Mouse (Mus musculus) myocyte (in vitro differentiated cells): ENCODE results near the gene Shox2. TPM values are rescaled to one million over a fixed set of nuclear protein-coding genes. Genes with fewer than 3 reads are reported as not detected.

Experiments used
- H3K27me3 ChIP-seq: one replicate; pipeline ENCODE4 v1.6.1; 2011; ENCODE audit not compliant: control insufficient read depth, insufficient read depth, insufficient read length
- H3K36me3 ChIP-seq: one replicate; pipeline ENCODE4 v1.6.1; 2011; ENCODE audit not compliant: control insufficient read depth, insufficient read depth
- H3K4me2 ChIP-seq: one replicate; pipeline ENCODE4 v1.6.1; 2011; ENCODE audit warnings: low read depth, control low read depth
- H3K4me3 ChIP-seq: one replicate; pipeline ENCODE4 v1.5.1; 2011; ENCODE audit warnings: mild to moderate bottlenecking, control low read depth, moderate library complexity
- H3K79me2 ChIP-seq: one replicate; pipeline ENCODE4 v1.6.1; 2011; ENCODE audit not compliant: control insufficient read depth, insufficient read depth
- H3ac ChIP-seq: one replicate; pipeline ENCODE4 v1.6.1; 2011; ENCODE audit not compliant: control insufficient read depth, insufficient read length
- CEBPB ChIP-seq: IDR thresholded peaks from 2 replicates; pipeline ENCODE4 v1.6.1; 2011; ENCODE audit warnings: mild to moderate bottlenecking, moderate library complexity; ENCODE audit not compliant: poor library complexity, insufficient read depth, severe bottlenecking
- E2F4 ChIP-seq: IDR thresholded peaks from one replicate; pipeline ENCODE4 v1.6.1; 2011; ENCODE audit warnings: mild to moderate bottlenecking, control low read depth, moderate library complexity; ENCODE audit not compliant: insufficient read depth
- MAX ChIP-seq: IDR thresholded peaks from one replicate; pipeline ENCODE4 v1.6.1; 2011; ENCODE audit warnings: low read depth, mild to moderate bottlenecking, control low read depth
- MYOD1 ChIP-seq, 3 experiments: IDR thresholded peaks; one replicate each; pipeline ENCODE4 v1.6.1; 2011; ENCODE audit warnings: control low read depth in 2 of 3, low read depth in 2 of 3, mild to moderate bottlenecking in 2 of 3, moderate library complexity in 1 of 3; ENCODE audit not compliant: insufficient read length in 2 of 3, control insufficient read depth in 1 of 3
- MYOG ChIP-seq, 3 experiments: IDR thresholded peaks; one replicate each; pipeline ENCODE4 v1.6.1; 2011; ENCODE audit warnings: control low read depth in 2 of 3, low read depth in 2 of 3, mild to moderate bottlenecking in 2 of 3; ENCODE audit not compliant: insufficient read length in 2 of 3, control insufficient read depth in 1 of 3, insufficient read depth in 1 of 3
- POLR2A ChIP-seq: IDR thresholded peaks from one replicate; pipeline ENCODE4 v1.6.1; 2011; ENCODE audit warnings: low read depth, mild to moderate bottlenecking, control low read depth, moderate library complexity; ENCODE audit not compliant: insufficient read length
- POLR2AphosphoS2 ChIP-seq: IDR thresholded peaks from one replicate; pipeline ENCODE4 v1.6.1; 2011; ENCODE audit warnings: low read depth, control low read depth; ENCODE audit not compliant: insufficient read length
- REST ChIP-seq: IDR thresholded peaks from one replicate; pipeline ENCODE4 v1.6.1; 2011; ENCODE audit warnings: mild to moderate bottlenecking, control low read depth, moderate library complexity; ENCODE audit not compliant: insufficient read depth, insufficient read length
- SRF ChIP-seq: IDR thresholded peaks from one replicate; pipeline ENCODE4 v1.6.1; 2011; ENCODE audit warnings: low read depth; ENCODE audit not compliant: control insufficient read depth, insufficient read length
- TCF12 ChIP-seq: IDR thresholded peaks from one replicate; pipeline ENCODE4 v1.6.1; 2011; ENCODE audit warnings: mild to moderate bottlenecking, control low read depth; ENCODE audit not compliant: poor library complexity, insufficient read depth, severe bottlenecking
- TCF3 ChIP-seq: IDR thresholded peaks from one replicate; pipeline ENCODE4 v1.6.1; 2011; ENCODE audit warnings: low read depth, control low read depth; ENCODE audit not compliant: insufficient read length
- USF1 ChIP-seq: IDR thresholded peaks from one replicate; pipeline ENCODE4 v1.6.1; 2011; ENCODE audit warnings: low read depth, mild to moderate bottlenecking, control low read depth, moderate library complexity
- polyA plus RNA-seq: library from polyadenylated mRNA; unstranded; fragments of >200 nt; fragmentation: generic; extraction: Trizol; gene quantifications from one replicate; pipeline ENCODE4 v1.2.1, GENCODE M21; 2012; ENCODE audit warnings: missing spikeins

The Shox2 gene
- polyA plus RNA-seq, 1 experiment = 14.9 TPM

DNA sequence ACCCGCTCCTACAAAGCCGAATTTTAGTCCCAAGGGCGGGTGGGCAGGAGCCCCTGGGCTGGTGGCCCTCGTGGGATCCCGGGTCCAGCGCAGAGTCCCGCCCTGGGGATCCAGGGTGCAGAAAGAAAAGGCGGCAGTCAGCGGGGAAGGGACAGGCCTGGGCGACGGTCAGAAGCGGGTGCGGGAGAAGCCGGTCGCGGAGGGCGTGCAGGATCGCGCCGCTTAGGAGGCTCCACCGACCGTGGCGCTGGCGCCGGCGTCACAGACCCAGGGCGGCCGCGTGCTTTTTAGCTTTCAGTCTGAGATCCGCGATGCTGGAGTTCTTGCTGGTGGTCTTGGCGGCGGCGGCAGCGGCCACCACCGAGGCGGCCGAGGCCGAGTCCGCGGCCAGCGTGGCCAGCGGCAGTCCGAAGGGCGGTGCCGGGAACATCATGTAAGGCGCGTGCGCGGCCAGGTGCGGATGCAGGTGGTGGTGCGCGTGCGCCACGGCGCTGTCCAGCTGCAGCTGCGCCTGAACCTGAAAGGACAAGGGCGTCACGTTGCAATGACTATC is 8.1 kb downstream of the Shox2 start:
- Histone ChIP-seq H3ac (no peak overlapping the region), H3K36me3 (peaks cover 30% of the 10 kb centered on the region), H3K4me2 (no peak overlapping the region), H3K79me2 (peaks cover 8% of the 10 kb centered on the region), H3K4me3 (no peak overlapping the region), H3K27me3 (no peaks in the 10 kb centered on the region)
- TF ChIP-seq POLR2AphosphoS2 (no peak), POLR2A (no peak), SRF (no peak), TCF3 (no peak), REST (no peak), MYOG (IDR thresholded peaks at IDR 0.05; ENCODE audit: control insufficient read depth in 1 of 3, insufficient read depth in 1 of 3, insufficient read length in 2 of 3, low read depth in 2 of 3) (no peak), E2F4 (no peak), MAX (no peak), MYOD1 (IDR thresholded peaks at IDR 0.05; ENCODE audit: control insufficient read depth in 1 of 3, insufficient read length in 2 of 3, low read depth in 2 of 3) (no peak), CEBPB (no peak), TCF12 (no peak), USF1 (no peak)

DNA sequence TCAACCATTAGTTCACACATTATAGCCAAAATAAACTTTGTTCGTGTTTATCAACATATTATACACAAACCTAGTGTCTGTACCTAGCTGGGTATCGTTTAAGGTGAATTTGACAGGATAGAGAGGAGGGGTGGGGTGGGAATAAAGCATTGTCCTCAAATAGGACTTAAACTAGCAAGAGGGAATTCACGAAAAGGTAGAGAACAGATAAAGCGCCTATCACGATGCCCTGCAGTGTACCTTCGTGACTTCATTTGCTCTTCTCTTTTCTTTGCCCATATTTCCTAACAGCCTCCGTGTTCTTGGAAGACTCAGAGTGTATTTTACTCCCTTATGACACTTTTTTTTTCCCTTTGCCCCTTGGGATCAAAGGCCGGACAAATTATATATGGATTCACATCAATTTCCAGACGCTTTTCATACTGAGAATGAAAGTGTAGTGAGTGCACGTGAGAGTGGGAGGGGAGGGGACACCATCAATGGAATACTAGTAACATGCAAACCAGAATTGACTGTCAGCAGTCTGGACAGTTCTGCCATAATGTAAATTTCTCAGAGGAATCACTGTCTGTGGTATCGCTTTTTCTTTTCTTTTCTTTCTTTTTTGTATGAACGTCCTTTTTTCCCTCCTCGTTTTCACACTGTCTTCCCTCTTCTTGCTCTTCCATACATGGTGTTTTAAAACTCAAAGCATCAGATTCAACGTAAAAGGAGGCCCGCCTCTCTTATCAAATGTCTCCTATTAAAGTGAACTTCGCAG is 9.2 kb downstream of the Shox2 start:
- Histone ChIP-seq H3K4me3 (no peak overlapping the region), H3K4me2 (no peak overlapping the region), H3K79me2 (no peaks in the 10 kb centered on the region), H3K36me3 (peaks cover 30% of the 10 kb centered on the region), H3ac (no peak overlapping the region), H3K27me3 (no peaks in the 10 kb centered on the region)
- no peak for TF ChIP-seq SRF
- TF ChIP-seq MAX = no peak
- no peak for TF ChIP-seq TCF3
- no peak for TF ChIP-seq POLR2A
- TF ChIP-seq CEBPB = no peak
- TF ChIP-seq TCF12 = no peak
- TF ChIP-seq MYOG (IDR thresholded peaks at IDR 0.05; ENCODE audit: control insufficient read depth in 1 of 3, insufficient read depth in 1 of 3, insufficient read length in 2 of 3, low read depth in 2 of 3) = no peak
- no peak for TF ChIP-seq MYOD1 (IDR thresholded peaks at IDR 0.05; ENCODE audit: control insufficient read depth in 1 of 3, insufficient read length in 2 of 3, low read depth in 2 of 3)
- no peak for TF ChIP-seq E2F4
- no peak for TF ChIP-seq REST
- no peak for TF ChIP-seq POLR2AphosphoS2
- TF ChIP-seq USF1 = no peak

DNA sequence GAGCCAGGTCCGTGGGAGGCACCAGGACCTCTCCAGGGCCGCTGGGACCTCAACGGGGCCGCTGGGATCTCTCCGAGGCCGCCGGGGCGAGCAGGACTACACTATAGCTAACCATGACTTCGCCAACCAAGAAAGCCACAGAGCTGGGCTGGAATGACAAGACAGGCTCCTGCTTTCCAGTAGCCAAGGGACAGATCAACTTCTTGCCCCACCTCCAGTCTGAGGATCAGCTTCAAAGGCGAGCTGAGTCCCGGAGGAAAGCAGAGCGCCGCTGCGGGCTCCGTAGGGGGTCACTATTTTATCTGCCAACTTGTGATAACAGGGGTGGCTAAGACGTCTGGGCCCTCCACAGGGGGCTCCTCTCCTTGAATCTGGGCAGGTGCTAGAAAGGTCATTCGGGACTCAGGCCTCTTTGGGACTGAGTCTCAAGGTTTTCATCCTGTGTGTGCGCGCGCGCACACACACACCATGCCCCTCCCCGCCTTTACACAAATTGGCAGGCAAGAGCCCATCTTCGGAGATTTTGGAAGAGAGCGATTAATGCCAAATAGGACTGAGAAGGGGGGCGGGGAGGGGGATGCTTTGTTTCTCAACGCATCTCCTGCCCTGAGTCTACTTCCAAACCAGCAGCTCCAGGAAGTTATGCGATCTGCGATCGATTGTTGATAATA is 10.8 kb downstream of the Shox2 start:
- no peaks in the 10 kb centered on the region for H3K27me3 ChIP-seq
- no peak overlapping the region for H3K4me2 ChIP-seq
- TF ChIP-seq REST (no peak), MAX (no peak), POLR2A (no peak), TCF3 (no peak), SRF (no peak), CEBPB (no peak), MYOD1 (IDR thresholded peaks at IDR 0.05; ENCODE audit: control insufficient read depth in 1 of 3, insufficient read length in 2 of 3, low read depth in 2 of 3) (no peak), MYOG (IDR thresholded peaks at IDR 0.05; ENCODE audit: control insufficient read depth in 1 of 3, insufficient read depth in 1 of 3, insufficient read length in 2 of 3, low read depth in 2 of 3) (no peak), POLR2AphosphoS2 (no peak)
- peaks cover 30% of the 10 kb centered on the region for H3K36me3 ChIP-seq
- H3K79me2 ChIP-seq = no peaks in the 10 kb centered on the region
- H3K4me3 ChIP-seq = no peak overlapping the region
- H3ac ChIP-seq = no peak overlapping the region

DNA sequence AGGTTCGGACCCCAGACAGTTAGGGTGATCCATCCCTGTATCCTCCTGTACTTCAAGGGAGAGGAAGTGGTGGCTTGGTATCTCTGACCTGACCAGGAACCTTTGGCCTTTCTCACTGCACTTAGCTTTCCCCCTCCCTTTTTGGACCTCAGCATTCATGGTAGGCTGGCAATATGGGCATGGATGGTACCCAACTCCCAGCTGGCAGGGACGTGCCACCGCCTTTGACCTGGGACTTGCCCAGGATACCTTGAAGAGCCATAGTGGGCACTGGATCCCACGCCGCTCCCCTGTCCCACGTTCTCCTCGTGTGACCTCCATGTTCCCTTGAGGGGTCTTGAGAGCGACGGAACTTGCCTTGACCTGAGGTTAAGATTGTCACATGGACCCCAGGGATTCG is 11.3 kb downstream of the Shox2 start:
- H3K4me3 ChIP-seq = no peak overlapping the region
- no peaks in the 10 kb centered on the region for H3K27me3 ChIP-seq
- no peak overlapping the region for H3ac ChIP-seq
- no peaks in the 10 kb centered on the region for H3K79me2 ChIP-seq
- peaks cover 26% of the 10 kb centered on the region for H3K36me3 ChIP-seq
- H3K4me2 ChIP-seq = no peak overlapping the region
- TF ChIP-seq REST (no peak), MYOD1 (IDR thresholded peaks at IDR 0.05; ENCODE audit: control insufficient read depth in 1 of 3, insufficient read length in 2 of 3, low read depth in 2 of 3) (no peak), MYOG (IDR thresholded peaks at IDR 0.05; ENCODE audit: control insufficient read depth in 1 of 3, insufficient read depth in 1 of 3, insufficient read length in 2 of 3, low read depth in 2 of 3) (no peak), POLR2A (no peak), SRF (no peak)
